Mouse (Mus musculus): Measurements from ENCODE around the gene Olfr56. TPM values are rescaled to one million over a fixed set of nuclear protein-coding genes. Genes with fewer than 3 reads are reported as not detected.
"Not testable (repeated sequence)": the region's sequence is repeated elsewhere in the genome, so short reads cannot be mapped to it uniquely, and the experiment has no call there.

The Olfr56 gene
- total RNA-seq, 1 experiment from 2014 or later, result 0.81 TPM

DNA sequence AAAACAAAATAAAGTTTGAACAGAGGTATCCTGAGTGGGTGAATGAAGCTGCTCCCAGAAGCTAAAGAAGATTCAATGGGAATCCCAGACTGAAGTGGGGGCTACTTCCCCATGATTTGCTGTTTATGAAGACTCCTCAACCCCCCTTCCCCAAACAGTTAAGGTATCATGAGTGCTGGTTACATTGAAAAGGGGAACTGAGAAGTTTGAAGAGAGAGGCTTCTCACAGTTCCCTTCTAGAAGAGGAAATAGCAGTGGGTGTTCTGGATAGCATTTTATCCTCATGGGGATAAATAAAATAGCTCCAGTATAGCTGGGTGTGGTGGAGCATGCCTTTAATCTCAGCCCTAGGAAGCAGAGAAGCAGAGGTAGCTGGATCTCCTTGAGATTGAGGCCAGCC is 71.4 kb downstream of the Olfr56 start:
- peak; percentile 68 for ATAC-seq (ENCODE audit: extremely low read depth, insufficient number of reproducible peaks, low FRiP score, poor library complexity, severe bottlenecking)

DNA sequence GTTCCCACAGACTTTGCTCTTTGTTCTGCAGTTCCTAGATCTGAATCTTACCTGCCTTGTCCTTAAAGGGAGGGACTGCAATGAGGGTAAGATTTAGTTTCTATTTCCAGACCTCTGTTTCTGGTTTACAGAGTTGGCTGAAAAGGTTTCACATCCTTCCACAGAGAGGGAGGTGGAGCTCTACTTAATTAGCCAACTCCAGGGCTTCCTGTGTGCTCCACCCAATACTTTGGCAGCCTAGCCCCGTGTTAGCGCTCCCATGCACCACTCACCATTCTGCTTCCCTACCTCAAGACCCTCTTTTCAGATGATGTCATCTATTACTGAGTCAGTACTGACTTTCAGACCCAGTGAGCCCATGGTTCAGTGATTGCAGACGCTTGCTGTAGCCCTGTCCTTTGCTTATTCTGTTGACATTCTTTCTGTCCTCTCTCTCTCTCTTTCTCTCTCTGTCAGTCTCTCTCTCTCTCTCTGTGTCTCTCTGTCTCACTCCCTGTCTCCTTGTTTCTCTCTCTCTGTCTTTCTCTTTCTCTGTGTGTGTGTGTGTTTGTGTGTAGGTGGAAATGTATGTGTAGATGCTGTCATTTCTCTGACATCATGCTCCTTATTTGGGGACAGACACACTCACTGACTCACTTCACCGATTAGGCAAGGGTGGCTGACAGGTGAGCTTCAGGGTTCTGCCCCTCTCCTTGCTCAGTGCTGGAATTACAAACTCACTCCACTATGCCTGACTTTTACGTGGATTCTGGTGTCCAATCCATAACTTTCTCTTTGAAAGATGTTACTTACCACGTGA is 72.6 kb downstream of the Olfr56 start, which contains the start of gene 9930111J21Rik2:
Gene 9930111J21Rik2, minus strand, starts transcription at position 150 of the 799 bp plus-strand sequence.
- ATAC-seq (ENCODE audit: extremely low read depth, insufficient number of reproducible peaks, low FRiP score, poor library complexity, severe bottlenecking), result peak; percentile 73

DNA sequence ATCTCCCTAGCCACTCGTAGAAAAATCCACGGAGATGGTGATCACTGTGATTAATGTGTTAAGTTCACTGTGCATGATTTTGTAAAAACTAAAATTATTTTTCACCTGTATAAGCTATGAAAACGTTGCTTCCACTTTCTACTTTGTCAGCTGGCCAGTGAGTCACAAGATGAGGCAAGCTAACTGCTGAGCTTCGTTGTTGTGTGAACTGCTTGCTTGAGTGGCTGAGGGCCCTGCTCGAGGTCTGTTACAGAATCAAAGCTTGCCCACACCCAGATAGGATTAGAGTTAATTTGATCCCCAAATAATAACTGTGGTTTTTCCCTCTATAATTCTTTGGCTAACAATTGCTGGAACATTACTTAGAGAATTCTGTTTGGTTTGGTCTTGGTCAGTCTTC is 73.2 kb downstream of the Olfr56 start:
- ATAC-seq (ENCODE audit: extremely low read depth, insufficient number of reproducible peaks, low FRiP score, poor library complexity, severe bottlenecking), result peak; percentile 45

DNA sequence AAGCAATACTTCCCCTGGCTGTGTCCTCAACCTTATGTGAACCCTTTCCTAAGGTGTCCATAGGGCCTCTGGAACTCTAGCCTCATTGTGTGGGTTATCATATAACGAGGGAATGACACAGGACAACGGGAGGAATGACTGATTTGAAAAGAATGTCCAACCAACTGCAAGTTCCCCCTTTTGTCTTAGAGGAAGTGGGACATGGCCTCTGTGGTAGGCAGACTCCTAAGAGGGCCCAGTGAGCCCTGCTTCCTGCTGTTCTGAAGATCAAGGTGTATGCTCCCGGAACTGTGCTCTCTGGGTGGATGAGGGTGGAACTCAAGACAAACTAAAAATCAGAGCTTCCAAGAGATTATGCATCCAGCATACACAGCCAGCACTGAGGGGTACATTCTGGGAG is 81.4 kb downstream of the Olfr56 start:
- peak; percentile 69 for ATAC-seq (ENCODE audit: extremely low read depth, insufficient number of reproducible peaks, low FRiP score, poor library complexity, severe bottlenecking)

DNA sequence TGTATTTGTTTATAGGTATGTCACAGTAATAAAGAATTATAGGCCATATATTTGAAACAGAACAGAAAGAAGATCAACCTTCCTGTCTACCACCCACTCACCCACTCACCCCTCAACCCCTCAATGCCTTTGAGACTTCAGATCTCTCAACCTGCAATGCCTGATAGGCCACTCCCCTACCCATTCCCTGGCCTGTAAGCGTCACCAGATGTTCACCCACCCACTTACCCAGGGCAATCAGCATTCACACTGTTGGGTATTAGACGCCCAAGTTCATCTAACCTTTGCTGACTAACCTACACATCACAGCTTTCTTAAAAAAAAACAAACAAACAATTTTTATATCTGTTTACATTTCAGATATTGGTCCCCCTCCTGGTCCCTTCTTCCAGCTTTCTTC is 83.2 kb downstream of the Olfr56 start:
- ATAC-seq (ENCODE audit: extremely low read depth, insufficient number of reproducible peaks, low FRiP score, poor library complexity, severe bottlenecking), result peak; percentile 37; the same call in 1 of the 2 replicates

DNA sequence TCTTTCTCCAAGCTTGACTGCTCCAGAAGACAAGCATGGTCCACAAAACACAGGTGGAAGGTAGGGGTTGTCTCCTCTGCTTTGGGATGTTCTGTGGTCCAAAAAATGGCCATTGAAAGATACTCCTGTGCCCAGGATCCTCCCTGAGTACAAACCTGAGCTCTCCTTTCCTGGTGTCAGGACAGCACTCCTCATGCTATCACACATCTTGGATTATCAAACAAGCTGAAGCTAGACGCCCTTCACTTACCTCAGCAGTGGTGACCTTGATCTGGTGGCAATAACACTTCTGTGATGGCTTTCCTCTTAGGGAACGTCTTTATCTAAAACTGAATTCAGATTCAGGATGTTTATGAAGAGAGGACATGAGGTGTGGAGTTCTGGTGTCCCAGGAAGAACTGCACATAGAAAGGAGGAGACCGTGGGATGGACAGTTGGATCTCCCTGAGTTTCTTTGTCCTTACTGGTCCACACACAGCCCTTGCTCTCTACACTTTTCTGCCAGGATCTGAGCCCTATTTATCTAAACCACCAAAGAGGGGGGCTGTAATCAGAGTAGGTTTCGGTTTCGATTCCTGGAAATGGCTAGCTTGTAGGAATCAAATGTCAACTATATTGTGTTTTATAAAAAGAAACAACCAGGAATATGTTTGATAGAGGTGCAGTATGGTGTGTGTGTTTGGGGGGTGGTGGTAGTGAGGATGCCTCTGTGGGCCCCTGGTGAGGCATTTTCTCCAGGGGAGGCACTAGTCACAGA is 85.2 kb downstream of the Olfr56 start, which contains the start of gene Tgtp2:
Gene Tgtp2, minus strand, starts transcription at position 494 of the 757 bp plus-strand sequence.
- ATAC-seq (ENCODE audit: extremely low read depth, insufficient number of reproducible peaks, low FRiP score, poor library complexity, severe bottlenecking), result not testable (repeated sequence)

DNA sequence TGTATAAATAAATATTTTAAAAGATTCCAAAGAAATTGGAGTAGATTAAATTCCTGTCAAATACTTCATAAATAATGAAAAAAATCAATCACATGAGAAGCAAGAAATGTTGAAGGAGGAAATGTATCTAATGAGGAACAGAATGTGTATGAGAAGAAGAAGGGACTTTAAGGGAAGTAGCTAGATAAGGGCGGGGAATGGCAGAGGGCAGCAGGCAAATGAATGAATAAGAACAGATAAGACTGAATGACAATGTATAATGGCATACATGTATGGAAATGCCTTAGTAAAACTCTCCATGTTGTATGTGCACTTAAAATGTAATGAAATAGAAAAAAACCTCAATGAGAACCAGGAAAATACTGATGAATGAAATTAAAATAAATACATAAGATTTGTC is 89.7 kb downstream of the Olfr56 start:
- ATAC-seq (ENCODE audit: extremely low read depth, insufficient number of reproducible peaks, low FRiP score, poor library complexity, severe bottlenecking), result no peak

DNA sequence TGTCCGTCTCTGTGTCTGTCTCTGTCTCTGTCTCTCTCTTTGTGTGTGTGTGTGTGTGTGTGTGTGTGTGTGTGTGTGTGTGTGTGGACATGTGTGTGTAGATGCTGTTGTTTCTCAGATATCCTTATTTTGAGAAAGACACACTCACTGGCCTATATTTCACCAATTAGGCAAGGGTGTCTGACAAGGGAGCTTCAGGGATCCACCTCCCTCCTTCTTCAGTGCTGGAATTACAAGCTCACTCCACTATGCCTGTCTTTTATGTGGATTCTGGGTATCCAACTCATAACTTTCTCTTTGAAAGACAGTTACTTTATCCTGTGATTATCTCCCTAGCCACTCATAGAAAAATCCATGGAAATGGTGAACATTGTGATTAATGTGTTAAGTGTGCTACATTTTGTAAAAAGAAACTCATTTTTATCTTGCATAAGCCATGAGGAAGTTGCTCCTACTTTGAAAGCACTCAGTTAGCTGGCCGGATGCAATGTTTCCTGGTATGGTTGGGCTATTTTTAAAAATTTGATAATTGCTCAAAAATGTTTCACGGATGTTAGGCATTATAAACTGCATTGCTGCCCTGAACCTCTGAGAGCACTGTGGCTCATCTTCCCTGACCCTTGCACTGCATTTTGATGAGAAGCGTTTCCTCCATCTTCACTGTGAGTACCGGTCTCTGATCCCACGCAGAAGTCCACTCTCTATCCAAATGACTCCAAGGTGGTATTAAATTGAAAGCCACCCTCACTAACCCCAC is 97.5 kb downstream of the Olfr56 start, which contains the start of gene Ifi47:
Gene Ifi47, plus strand, starts transcription at position 587 of the 757 bp plus-strand sequence.
- peak; percentile 48; the same call in 1 of the 2 replicates for ATAC-seq (ENCODE audit: extremely low read depth, insufficient number of reproducible peaks, low FRiP score, poor library complexity, severe bottlenecking)

DNA sequence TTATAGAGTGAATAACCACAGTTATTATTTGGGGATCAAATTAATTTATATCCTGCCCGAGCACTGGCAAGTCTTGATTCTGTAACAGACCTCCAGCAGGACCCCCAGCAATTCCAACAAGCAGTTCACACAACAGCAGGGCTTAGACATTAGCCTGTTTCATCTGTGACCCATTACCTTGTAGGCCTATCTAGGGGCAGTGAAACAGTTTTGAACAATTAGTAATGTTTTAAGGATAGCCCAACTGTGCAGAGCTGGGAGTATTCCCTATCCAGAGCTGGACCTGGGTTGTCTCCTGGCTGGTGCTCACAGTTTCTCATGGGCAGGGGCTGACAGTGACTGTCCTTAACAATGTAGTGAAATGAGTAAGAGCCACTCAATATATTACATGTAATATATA is 98.3 kb downstream of the Olfr56 start:
- ATAC-seq (ENCODE audit: extremely low read depth, insufficient number of reproducible peaks, low FRiP score, poor library complexity, severe bottlenecking), result no peak

DNA sequence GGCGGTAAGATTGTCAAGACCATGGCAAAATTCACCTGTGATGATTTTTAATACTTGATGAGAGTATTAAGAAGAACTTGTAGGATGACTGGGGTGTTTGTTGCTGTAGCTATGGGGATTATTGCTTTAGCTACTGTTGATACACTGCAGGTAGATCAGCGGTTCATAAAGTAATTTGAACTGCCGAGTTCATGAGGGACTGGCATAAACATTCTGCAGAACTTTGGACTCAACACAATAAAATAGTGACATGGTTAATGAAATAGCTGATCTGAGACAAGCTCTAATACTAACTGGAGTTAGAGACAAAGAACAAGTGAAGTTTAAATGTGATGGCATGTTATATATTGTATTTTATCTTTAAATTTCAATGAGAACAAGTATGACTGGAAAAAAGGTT is 100.0 kb downstream of the Olfr56 start:
- no peak for ATAC-seq (ENCODE audit: extremely low read depth, insufficient number of reproducible peaks, low FRiP score, poor library complexity, severe bottlenecking)

DNA sequence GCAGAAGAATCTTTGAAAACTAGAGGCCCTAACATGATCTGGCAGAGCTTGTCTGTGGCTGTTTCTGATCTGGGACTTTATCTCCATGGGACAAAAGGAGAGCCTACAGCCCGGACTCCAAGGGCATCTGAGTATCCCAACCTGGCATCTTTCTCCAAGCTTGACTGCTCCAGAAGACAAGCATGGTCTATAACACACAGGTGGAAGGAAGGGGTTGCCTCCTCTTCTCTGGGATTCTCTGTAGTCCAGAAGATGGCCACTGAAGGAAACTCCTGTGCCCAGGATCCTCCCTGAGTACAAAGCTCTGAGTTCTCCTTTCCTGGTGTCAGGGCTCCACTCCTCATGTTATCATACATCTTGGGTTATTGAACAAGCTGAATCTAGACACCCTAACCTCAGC is 101.9 kb downstream of the Olfr56 start:
- no peak for ATAC-seq (ENCODE audit: extremely low read depth, insufficient number of reproducible peaks, low FRiP score, poor library complexity, severe bottlenecking)

DNA sequence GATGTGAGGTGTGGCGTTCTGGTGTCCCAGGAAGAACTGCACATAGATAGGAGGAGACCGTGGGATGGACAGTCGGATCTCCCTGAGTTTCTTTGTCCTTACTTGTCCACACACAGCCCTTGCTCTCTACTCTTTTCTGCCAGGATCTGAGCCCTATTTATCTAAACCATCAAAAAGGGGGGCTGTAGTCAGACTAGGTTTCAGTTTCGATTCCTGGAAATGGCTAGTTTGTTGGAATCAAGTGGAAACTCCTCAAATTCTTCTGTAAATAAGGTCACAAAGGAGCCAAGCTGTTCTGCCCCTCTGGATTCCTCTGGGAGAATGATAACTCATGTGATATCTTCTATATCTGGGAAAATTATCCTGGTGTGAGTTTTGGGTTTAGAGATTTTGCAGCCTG is 102.7 kb downstream of the Olfr56 start:
- ATAC-seq (ENCODE audit: extremely low read depth, insufficient number of reproducible peaks, low FRiP score, poor library complexity, severe bottlenecking), result no peak

DNA sequence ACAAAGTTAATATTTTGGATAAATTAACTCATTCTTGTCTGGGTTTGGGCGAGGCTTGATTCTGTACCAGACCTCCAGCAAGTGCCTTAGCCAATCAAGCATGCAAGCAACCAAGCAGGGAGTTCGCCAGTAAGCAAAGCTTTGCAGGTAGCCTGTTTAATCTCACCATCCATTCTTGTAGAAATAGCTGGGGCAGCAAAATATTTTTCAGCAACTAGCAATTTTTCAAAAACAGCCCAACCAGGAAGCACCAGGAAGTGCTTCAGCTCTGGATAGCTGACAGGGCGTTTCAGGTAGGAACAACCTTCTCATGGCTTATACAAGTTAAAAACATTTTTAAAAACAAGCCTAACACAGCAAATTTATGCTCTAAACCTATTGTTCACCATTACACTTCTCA is 103.2 kb downstream of the Olfr56 start:
- ATAC-seq (ENCODE audit: extremely low read depth, insufficient number of reproducible peaks, low FRiP score, poor library complexity, severe bottlenecking), result no peak

DNA sequence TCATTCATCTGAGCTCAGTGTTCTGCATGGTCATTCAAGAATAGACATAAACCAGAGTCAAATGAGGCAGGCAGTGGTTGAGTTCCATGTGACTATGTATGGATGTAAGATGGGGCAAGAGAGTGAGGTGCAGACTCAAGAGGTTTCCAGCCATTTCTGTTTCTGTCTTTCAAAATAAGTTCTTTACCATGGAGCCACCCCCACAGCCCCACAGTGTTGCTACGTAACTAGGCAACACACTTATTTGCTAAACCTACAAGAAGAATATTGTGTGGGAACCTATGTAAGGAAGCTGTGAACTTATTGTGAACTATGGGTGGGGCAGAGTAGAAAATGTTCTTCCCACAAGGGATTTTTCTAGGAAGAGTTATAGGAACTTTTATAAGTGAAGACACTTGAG is 104.5 kb downstream of the Olfr56 start:
- peak; percentile 31; the same call in 1 of the 2 replicates for ATAC-seq (ENCODE audit: extremely low read depth, insufficient number of reproducible peaks, low FRiP score, poor library complexity, severe bottlenecking)

DNA sequence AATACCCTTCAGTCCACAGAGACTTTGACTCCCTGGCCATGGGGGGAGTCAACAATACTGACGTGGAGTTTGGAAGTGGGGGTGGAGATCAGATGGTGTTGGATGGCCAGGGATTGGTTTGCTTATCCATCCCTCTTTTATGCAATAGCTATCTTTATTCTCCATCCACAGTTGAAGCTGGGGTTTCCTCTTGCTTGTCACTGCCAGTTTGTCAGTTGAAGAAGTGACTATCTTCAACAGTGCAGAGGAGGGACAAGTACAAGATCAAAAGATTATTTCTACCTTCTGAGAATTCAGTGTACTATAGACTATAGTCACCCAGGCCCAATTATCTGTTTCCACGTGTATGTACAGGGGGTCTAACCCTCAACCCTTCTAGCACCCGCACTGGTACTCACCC is 105.1 kb downstream of the Olfr56 start:
- no peak for ATAC-seq (ENCODE audit: extremely low read depth, insufficient number of reproducible peaks, low FRiP score, poor library complexity, severe bottlenecking)

DNA sequence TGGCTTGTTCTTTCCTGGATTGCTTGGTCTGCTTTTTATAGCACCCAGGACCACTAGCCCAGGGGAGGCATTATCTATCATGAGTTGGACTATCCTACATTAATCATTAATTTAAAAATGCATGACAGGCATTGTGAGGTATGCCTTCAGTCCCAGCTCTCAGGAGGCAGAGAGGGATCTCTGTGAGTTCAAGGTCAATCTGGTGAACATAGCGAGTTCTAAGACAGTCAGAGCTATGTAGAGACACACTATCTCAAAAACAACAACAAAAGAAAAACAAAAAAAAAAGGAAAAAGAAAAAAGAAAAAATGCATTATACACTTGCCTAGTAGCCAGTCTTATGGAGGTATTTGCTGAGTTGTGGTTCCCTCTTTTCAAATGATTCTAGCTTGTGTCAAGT is 105.7 kb downstream of the Olfr56 start:
- ATAC-seq (ENCODE audit: extremely low read depth, insufficient number of reproducible peaks, low FRiP score, poor library complexity, severe bottlenecking), result no peak

DNA sequence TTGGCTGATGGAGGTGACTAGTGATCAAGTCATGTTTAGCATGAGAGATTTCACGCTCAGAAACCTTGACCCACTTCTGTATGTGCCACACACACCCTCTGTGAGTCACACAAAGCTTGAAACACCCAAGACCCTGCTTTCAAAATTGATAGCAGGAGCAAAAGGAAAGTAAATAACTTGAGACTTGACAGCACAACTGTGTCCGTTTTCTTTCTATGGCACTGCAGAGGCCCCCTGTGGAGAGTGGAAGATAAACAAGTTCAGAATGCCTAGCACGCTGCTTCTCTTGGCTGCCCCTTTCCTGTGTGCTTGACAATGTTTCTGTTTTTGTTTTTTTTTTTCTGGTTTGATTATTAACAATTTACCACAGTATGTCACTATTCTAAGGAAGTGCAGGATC is 106.2 kb downstream of the Olfr56 start:
- ATAC-seq (ENCODE audit: extremely low read depth, insufficient number of reproducible peaks, low FRiP score, poor library complexity, severe bottlenecking), result peak; percentile 47; the same call in 1 of the 2 replicates

DNA sequence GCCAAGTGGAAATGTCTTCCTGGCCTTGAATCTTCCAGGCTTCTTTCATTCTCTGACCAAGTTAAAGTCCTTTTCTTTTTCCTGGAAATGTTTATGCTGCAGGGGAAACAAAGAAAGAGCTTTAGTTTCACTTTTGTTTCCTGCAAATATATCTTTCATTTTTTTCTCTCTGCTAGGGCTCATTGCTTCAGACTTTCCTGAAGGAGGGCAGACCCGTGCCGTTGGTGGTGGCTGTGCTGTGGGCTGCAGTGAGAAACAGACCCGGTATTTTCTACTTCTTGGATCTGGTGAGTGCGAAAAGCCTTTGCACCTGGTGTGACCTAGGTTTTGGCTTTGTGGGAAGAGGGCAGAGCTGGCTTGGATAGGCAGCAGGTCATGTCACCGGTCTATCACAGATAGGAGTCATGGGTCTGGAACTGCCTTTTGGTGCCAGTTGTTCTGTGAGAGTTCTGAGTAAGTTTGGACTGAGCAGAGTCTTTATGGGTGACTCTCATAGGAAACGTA is 108.2 kb downstream of the Olfr56 start:
- peak; percentile 7; the same call in 1 of the 2 replicates for ATAC-seq (ENCODE audit: extremely low read depth, insufficient number of reproducible peaks, low FRiP score, poor library complexity, severe bottlenecking)
